Mouse (Mus musculus) T-cell, adult 2 months (primary cell): Measurements from ENCODE around the gene Coa6.
"Not testable (repeated sequence)": the region's sequence is repeated elsewhere in the genome, so short reads cannot be mapped to it uniquely, and the experiment has no call there.

Experiments
- DNase-seq: peaks from one replicate; pipeline ENCODE4 v3.0.0; 2022; ENCODE audit warnings: low spot score

Coa6 gene

DNA sequence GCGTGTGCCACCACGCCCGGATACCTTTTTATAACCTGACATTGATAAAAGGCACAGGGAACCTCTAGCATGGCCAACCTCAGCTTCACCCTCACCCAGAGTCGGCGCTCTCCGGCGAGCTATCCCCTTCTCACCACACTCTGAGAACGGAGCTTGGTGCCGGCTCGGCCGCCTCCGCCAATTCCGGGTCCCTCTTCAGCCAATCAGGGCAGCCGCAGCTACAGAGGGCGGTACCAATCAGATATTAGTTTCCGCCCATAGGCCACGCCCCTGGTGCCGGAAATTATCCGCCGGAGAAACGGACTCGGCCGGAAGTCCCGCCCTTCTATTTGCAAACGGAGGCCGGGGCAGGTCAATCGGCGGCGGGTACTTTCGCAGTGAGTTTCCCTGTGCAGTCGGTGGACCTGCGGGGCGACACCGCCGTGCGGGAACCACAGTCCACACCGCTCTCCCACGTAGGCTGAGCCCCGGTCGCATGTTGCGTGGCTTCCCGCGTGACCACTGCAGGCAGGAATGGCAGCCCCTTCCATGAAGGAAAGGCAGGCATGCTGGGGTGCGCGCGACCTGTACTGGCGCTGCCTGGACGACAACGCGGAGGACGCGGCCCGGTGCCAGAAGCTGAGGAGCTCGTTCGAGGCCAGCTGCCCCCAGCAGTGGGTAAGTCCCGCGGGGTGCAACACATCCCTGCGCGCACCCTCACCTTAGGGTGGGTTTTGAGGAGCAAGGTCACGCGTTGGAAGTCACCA, at the start of gene Coa6:
Gene Coa6 (plus strand): TSS at position 342 of the 746 bp plus-strand sequence.
- DNase-seq: peak; percentile 98

DNA sequence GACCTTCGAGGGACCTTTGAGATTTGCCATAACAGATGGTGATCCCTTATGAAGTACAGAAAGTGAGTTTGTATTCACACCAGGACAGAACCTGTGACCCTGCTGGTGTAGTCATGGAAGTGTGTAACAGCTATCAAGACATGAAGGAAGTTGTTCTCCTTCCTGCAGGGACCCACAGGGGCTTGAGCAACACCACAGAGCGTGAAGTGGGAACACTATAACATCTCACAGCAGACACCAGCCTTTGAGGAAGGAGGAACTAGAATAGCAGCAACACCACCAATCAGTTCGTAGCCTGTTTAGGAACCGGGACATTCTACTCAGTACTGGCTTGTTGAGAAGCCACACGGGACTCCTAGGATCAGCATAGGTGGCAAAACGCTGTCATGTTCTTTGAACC, 42.7 kb upstream of the Coa6 start:
- DNase-seq: no peak

- DNase-seq: no peak
These were observed 42.2 kb upstream of the Coa6 start for GRCm38 (mm10) chr8:126380141-126380540.

- no peak for DNase-seq
These were observed 41.0 kb upstream of the Coa6 start for GRCm38 (mm10) chr8:126381299-126381698.

- no peak for DNase-seq
These were observed 40.1 kb upstream of the Coa6 start for GRCm38 (mm10) chr8:126382216-126382615.

- no peak for DNase-seq
These were observed 39.6 kb upstream of the Coa6 start for GRCm38 (mm10) chr8:126382749-126383148.

GRCm38 (mm10) chr8:126387566-126387965, 34.7 kb upstream of the Coa6 start:
- DNase-seq: no peak

DNA sequence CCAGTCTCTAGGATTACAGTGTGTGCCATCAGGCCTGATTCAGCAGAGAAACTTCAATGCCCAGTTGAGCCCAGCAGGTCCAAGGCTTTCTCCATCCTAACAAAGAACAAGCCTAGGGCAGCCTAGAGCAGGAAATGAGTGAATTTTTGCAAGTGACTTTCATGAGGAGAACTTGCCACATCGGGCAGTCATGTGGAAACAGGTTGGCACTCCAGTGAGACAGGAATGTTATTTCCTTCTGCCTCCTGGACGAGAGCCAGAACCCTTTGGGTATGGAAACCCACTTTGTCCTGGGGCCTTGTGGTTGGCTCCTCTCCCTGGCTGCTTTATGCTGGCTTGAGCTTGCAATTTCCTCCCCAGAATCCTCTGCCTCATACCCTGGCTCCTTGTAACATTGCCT, 30.8 kb upstream of the Coa6 start:
- DNase-seq: no peak

DNA sequence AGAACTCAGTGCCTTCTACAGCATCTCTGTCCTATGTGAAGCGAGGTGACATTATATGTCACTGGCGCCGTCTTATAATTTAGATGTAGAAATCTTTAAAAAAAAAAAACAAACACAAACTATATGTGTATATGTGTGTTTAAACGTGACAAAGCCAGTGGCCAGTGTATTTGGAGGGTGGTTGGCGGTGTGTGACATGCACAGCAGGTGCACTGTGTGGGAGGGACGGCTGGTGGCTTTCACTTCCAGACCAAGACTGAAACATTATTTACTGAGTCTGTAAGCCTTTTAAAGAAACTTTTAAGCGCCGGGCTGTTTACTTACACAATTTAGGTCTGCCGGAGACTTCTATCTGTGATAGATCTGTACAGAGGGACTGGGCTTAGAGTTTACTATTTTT, 26.9 kb upstream of the Coa6 start:
- DNase-seq: no peak

- DNase-seq: no peak
These were observed 26.4 kb upstream of the Coa6 start for GRCm38 (mm10) chr8:126395917-126396316.

- no peak for DNase-seq
These were observed 24.0 kb upstream of the Coa6 start for GRCm38 (mm10) chr8:126398349-126398748.

GRCm38 (mm10) chr8:126404550-126404949, 17.8 kb upstream of the Coa6 start:
- DNase-seq: not testable (repeated sequence)

GRCm38 (mm10) chr8:126405030-126405429, 17.3 kb upstream of the Coa6 start:
- DNase-seq: no peak

GRCm38 (mm10) chr8:126420834-126421233, 1.5 kb upstream of the Coa6 start:
- DNase-seq: no peak

- no peak for DNase-seq
These were observed 595 bp downstream of the Coa6 start for GRCm38 (mm10) chr8:126422920-126423300.

GRCm38 (mm10) chr8:126424163-126424562, 1.8 kb downstream of the Coa6 start:
- DNase-seq: no peak

DNA sequence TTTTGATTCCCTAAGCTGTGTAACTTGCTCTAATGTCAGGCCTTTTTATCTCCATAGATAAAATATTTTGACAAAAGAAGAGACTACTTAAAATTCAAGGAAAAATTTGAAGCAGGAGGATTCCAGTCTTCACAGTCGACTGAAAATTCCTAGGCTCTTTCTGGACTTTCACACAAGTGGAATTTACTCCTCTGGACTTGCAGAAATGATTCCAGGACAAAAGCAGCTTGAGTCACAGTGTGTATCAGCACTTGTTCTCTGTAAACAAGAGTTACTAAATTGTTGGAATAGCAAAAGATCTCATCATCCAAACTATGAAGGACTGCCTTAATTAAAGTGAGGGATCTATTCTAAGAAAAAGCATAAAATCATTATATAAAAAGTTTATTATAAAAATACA, 2.6 kb downstream of the Coa6 start:
- no peak for DNase-seq

DNA sequence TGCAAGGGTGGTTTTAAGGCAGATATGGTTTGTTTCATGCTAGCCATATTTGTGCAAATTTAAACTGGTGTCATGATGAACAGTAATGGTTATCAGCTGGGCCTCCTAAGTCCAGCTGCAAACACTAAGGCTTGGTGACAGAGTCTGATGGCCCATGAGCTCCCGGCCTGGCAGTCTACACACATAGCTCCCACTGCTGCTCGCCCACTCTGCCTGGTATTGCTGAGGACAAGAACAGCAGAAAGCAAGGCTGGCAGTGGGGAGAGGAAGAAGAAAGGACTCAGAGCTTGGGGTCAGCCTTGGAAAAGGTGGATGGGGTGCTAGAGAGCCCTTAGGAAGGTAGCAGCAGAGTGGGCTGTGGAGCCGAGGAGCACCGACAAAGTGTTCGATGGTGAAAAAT, 7.3 kb downstream of the Coa6 start:
- DNase-seq: no peak

DNA sequence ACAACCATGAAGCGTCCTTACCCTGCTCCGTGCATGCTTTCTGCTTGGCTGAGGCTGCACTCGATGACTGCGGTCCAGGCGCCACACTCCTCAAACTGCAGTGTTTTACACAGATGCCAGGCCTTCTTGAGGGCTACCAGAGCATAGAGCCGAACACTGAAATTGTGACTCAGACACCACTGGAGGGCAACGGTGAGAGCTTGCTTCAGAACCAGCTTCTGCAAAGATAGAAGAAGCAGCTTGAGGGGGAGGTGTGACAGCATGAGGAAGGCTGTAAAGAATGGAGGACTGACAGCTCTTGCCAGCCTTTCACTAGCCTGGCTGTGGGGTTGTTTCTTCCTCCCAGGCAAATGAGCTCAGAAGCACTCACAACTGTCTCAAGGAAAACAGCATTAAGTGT, 11.5 kb downstream of the Coa6 start:
- no peak for DNase-seq

GRCm38 (mm10) chr8:126438937-126439336, 16.6 kb downstream of the Coa6 start:
- no peak for DNase-seq

DNA sequence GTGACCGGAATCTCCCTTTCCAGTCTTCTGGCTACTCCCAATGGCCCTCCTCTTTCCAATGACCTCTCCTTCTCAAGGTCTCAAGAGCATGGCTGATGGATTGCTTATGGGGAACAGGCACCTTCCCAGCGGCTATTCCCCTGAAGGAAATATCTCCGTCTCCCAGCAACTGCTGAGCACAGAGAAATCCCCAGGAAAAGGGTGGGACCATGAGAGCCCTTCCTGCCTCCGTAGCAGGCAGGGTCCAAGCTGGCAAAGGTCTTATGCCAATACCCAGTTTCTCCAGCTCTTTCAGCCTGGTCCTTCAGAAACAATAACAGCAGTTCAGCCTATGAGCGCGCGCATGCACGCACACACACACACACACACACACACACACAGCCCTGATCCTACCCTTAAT, 28.8 kb downstream of the Coa6 start:
- DNase-seq: no peak

- DNase-seq: no peak
These were observed 33.1 kb downstream of the Coa6 start for GRCm38 (mm10) chr8:126455383-126455782.

DNA sequence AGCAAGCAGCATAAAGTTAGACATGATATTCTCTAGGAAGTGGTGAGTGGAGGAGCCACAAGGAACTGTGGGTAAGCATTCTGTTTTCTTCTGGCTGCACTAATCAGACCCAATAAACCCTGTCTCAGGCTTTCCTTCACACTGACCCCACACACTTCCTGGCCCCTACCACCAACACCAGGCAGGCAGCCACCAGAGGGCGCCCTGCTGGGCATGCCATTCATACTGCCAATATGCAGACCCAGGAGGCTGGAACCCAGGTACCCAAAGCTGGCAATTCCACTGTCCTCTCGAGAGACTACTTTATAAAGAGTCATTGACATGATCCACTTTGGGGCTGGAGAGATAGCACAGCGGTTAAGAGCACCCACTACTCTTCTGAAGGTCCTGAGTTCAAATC, 38.0 kb downstream of the Coa6 start:
- DNase-seq: peak; percentile 57

- DNase-seq: no peak
These were observed 39.4 kb downstream of the Coa6 start for GRCm38 (mm10) chr8:126461735-126462134.
